Mouse (Mus musculus): ENCODE measurements around the gene Kcnj11.

Gene Kcnj11

GRCm38 (mm10) chr7:46104256-46104915 is 3.8 kb upstream of the Kcnj11 start:
- no peak for DNase-seq (ENCODE audit: low read depth, low spot score)

GRCm38 (mm10) chr7:46103771-46104170 is 3.2 kb upstream of the Kcnj11 start:
- DNase-seq (ENCODE audit: low read depth, low spot score), result no peak

GRCm38 (mm10) chr7:46103075-46103591 is 2.6 kb upstream of the Kcnj11 start:
- no peak for DNase-seq (ENCODE audit: low read depth, low spot score)

- DNase-seq (ENCODE audit: low read depth, low spot score), result no peak
Observed at GRCm38 (mm10) chr7:46099682-46100081, 882 bp downstream of the Kcnj11 start.

GRCm38 (mm10) chr7:46098919-46099286 is 1.7 kb downstream of the Kcnj11 start:
- no peak for DNase-seq (ENCODE audit: low read depth, low spot score)

GRCm38 (mm10) chr7:46098221-46098918 is 2.2 kb downstream of the Kcnj11 start:
- no peak for DNase-seq (ENCODE audit: low read depth, low spot score)

GRCm38 (mm10) chr7:46097319-46097783 is 3.2 kb downstream of the Kcnj11 start:
- DNase-seq (ENCODE audit: low read depth, low spot score), result no peak

- no peak for DNase-seq (ENCODE audit: low read depth, low spot score)
Observed at GRCm38 (mm10) chr7:46096136-46096535, 4.4 kb downstream of the Kcnj11 start.

GRCm38 (mm10) chr7:46092803-46093202 is 7.8 kb downstream of the Kcnj11 start:
- DNase-seq (ENCODE audit: low read depth, low spot score), result no peak

- no peak for DNase-seq (ENCODE audit: low read depth, low spot score)
Observed at GRCm38 (mm10) chr7:46088241-46088640, 12.3 kb downstream of the Kcnj11 start.

GRCm38 (mm10) chr7:46086378-46086777 is 14.2 kb downstream of the Kcnj11 start:
- no peak for DNase-seq (ENCODE audit: low read depth, low spot score)

GRCm38 (mm10) chr7:46084839-46085513 is 15.6 kb downstream of the Kcnj11 start:
- no peak for DNase-seq (ENCODE audit: low read depth, low spot score)

GRCm38 (mm10) chr7:46084024-46084423 is 16.5 kb downstream of the Kcnj11 start:
- DNase-seq (ENCODE audit: low read depth, low spot score), result no peak

GRCm38 (mm10) chr7:46077675-46078074 is 22.9 kb downstream of the Kcnj11 start:
- no peak for DNase-seq (ENCODE audit: low read depth, low spot score)

GRCm38 (mm10) chr7:46076844-46077243 is 23.7 kb downstream of the Kcnj11 start:
- DNase-seq (ENCODE audit: low read depth, low spot score), result no peak

- DNase-seq (ENCODE audit: low read depth, low spot score), result no peak
Observed at GRCm38 (mm10) chr7:46068831-46069230, 31.7 kb downstream of the Kcnj11 start.

GRCm38 (mm10) chr7:46063296-46063695 is 37.3 kb downstream of the Kcnj11 start:
- DNase-seq (ENCODE audit: low read depth, low spot score), result no peak

- no peak for DNase-seq (ENCODE audit: low read depth, low spot score)
Observed at GRCm38 (mm10) chr7:46061614-46062013, 39.0 kb downstream of the Kcnj11 start.

GRCm38 (mm10) chr7:46060688-46061087 is 39.9 kb downstream of the Kcnj11 start:
- no peak for DNase-seq (ENCODE audit: low read depth, low spot score)

- no peak for DNase-seq (ENCODE audit: low read depth, low spot score)
Observed at GRCm38 (mm10) chr7:46058882-46059281, 41.7 kb downstream of the Kcnj11 start.

- DNase-seq (ENCODE audit: low read depth, low spot score), result no peak
Observed at GRCm38 (mm10) chr7:46053566-46053965, 47.0 kb downstream of the Kcnj11 start.

GRCm38 (mm10) chr7:46052161-46052821 is 48.3 kb downstream of the Kcnj11 start:
- no peak for DNase-seq (ENCODE audit: low read depth, low spot score)
